Mouse (Mus musculus) heart, postnatal 0 days (tissue): ENCODE results near the gene Pdcd1. TPM values are rescaled to one million over a fixed set of nuclear protein-coding genes. Genes with fewer than 3 reads are reported as not detected.

ENCODE experiments used
- ATAC-seq: fragments of 200-750 bp; cut with Nextera tagmentation; 2 replicates; pipeline ENCODE4 v1.8.0; 2017; ENCODE audit warnings: low read depth, moderate number of reproducible peaks, moderate library complexity; ENCODE audit not compliant: insufficient read depth
- DNase-seq: peaks from one replicate; pipeline ENCODE4 v3.0.0-alpha.2; 2016; ENCODE audit warnings: low spot score
- H3K27ac ChIP-seq: fragments of 300-500 bp; sonication (generic); 2 replicates; pipeline ENCODE4 v1.5.1; 2014; ENCODE audit warnings: low read depth, mild to moderate bottlenecking
- H3K27me3 ChIP-seq: fragments of 300-500 bp; sonication (generic); 2 replicates; pipeline ENCODE4 v1.6.1; 2014; ENCODE audit warnings: low read length, mixed read lengths; ENCODE audit not compliant: control insufficient read depth, insufficient read depth
- H3K36me3 ChIP-seq: fragments of 300-500 bp; sonication (generic); replicated peaks from 2 replicates; pipeline ENCODE4 v1.6.1; 2014; ENCODE audit warnings: low read length, mixed read lengths; ENCODE audit not compliant: control insufficient read depth, insufficient read depth
- H3K4me1 ChIP-seq: fragments of 300-500 bp; sonication (generic); 2 replicates; pipeline ENCODE4 v1.6.1; 2014; ENCODE audit warnings: antibody characterized with exemption; ENCODE audit not compliant: control insufficient read depth, insufficient read depth
- H3K4me2 ChIP-seq: fragments of 300-500 bp; sonication (generic); 2 replicates; pipeline ENCODE4 v1.6.1; 2014; ENCODE audit warnings: low read depth, mild to moderate bottlenecking, low read length, moderate library complexity
- H3K4me3 ChIP-seq: fragments of 300-500 bp; sonication (generic); 2 replicates; pipeline ENCODE4 v1.5.1; 2014; ENCODE audit warnings: low read depth, low read length
- H3K9ac ChIP-seq: fragments of 300-500 bp; sonication (generic); replicated peaks from 2 replicates; pipeline ENCODE4 v1.6.1; 2014; ENCODE audit warnings: low read depth, low read length, mixed read lengths
- H3K9me3 ChIP-seq: fragments of 300-500 bp; sonication (generic); replicated peaks from 2 replicates; pipeline ENCODE4 v1.6.1; 2016; ENCODE audit warnings: low read length; ENCODE audit not compliant: control insufficient read depth
- CTCF ChIP-seq: IDR thresholded peaks from 2 replicates; pipeline ENCODE4 v1.5.1; 2016; ENCODE audit warnings: antibody characterized with exemption, control low read depth, low read depth
- EP300 ChIP-seq: IDR thresholded peaks from 2 replicates; pipeline ENCODE4 v1.6.1; 2016; ENCODE audit warnings: antibody characterized with exemption, low read depth
- WGBS: fragments of 180-500 bp; shearing (Covaris S2); extraction: QIAGEN DNeasy Blood & Tissue Kit; methylation state at CpG from one replicate; pipeline ENCODE4 v1.1.7; 2014; 5-methylcytosine and 5-hydroxymethylcytosine counted together
- polyA plus RNA-seq: library from polyadenylated mRNA; unstranded; fragments of >200 nt; fragmentation: Nextera tagmentation; extraction: Ambion mirVana; gene quantifications from 2 replicates; pipeline ENCODE4 v1.2.1, GENCODE M21; 2015
- total RNA-seq: library from RNA; depleted of rRNA; stranded (reverse); fragments of >200 nt; gene quantifications from 2 replicates; pipeline ENCODE4 v1.2.3, GENCODE M21; 2014; ENCODE audit warnings: low replicate concordance

The Pdcd1 gene
- total and polyA plus RNA-seq, 2 experiments from 2014 or later = 0.10 TPM; not detected in 1

DNA sequence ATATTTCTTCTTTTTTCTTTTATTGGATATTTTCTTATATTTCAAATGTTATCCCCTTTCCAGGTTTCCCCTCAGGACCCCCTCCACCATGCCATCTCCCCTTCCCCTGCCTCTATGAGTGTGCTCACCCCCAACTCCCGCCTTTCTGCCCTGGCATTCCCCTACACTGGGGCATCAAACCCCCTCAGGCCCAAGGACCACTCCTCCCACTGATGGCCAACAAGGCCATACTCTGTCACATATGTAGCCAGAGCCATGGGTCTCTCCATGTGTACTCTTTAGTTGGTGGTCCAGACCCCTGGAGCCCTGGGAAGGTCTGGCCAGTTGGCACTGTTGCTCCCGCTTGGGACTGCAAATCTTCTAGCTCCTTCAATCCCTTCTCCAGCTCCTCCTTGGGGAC, 5.0 kb upstream of the Pdcd1 start:
- H3K4me3 ChIP-seq = no peak overlapping the region
- no peaks in the 10 kb centered on the region for H3K4me1 ChIP-seq
- H3K36me3 ChIP-seq = no peaks in the 10 kb centered on the region
- TF ChIP-seq CTCF (no peak), EP300 (no peak)
- H3K27ac ChIP-seq = no peak overlapping the region
- H3K4me2 ChIP-seq = no peak overlapping the region
- WGBS = 88% methylated on average over 2 of the region's 2 CpGs
- H3K27me3 ChIP-seq = no peaks in the 10 kb centered on the region
- DNase-seq (no peak), ATAC-seq (no peak)
- no peaks in the 10 kb centered on the region for H3K9me3 ChIP-seq
- H3K9ac ChIP-seq = no peak overlapping the region

DNA sequence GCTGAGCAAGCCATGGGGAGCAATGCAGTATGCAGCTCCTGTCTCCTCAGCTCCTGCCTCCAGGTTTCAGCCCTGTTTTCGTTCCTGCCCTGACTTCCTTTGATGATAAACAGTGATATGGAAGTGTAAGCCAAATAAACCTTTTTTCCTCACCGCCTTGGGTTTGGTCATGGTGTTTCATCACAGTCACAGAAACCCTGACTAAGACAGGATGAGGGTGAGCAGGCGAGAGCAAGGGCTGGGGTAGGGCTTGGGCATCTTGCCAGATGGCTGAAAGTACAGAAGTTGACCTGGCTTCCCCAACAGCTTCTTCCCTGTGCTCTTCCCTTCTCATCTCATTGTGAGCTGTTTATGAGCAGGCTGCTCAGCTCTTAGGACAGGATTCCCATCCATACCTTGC, 3.6 kb upstream of the Pdcd1 start:
- H3K27me3 ChIP-seq = no peaks in the 10 kb centered on the region
- H3K36me3 ChIP-seq = no peaks in the 10 kb centered on the region
- H3K9me3 ChIP-seq = no peaks in the 10 kb centered on the region
- no peak overlapping the region for H3K9ac ChIP-seq
- no peaks in the 10 kb centered on the region for H3K4me1 ChIP-seq
- TF ChIP-seq EP300 (no peak), CTCF (no peak)
- H3K4me3 ChIP-seq = no peak overlapping the region
- no peak overlapping the region for H3K4me2 ChIP-seq
- H3K27ac ChIP-seq = no peak overlapping the region
- ATAC-seq = no peak
- WGBS = 35% methylated on average over 3 of the region's 3 CpGs
- DNase-seq = no peak

DNA sequence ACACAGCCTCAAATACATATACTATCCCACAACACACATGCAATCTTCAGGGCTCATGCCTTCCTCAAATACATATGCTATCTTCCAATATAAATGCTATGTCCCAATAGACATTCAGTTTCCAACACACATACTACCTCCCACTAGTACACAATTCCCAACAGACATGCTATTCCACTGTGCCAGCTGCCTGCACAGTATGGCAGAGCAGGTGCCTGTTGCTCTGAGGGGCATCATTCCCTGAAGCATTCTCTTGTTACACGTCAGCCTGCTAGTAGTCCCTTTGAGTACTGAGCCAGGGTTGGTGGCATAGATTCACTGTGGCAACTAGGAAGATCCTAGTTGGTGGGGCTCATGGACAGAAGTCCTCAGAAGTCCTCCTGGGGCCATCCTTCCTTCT, 2.1 kb upstream of the Pdcd1 start:
- H3K4me2 ChIP-seq = no peak overlapping the region
- no peaks in the 10 kb centered on the region for H3K36me3 ChIP-seq
- TF ChIP-seq CTCF (no peak), EP300 (no peak)
- 68% methylated on average over 1 of the region's 1 CpGs for WGBS
- no peak overlapping the region for H3K9ac ChIP-seq
- H3K9me3 ChIP-seq = no peaks in the 10 kb centered on the region
- no peak overlapping the region for H3K27ac ChIP-seq
- no peaks in the 10 kb centered on the region for H3K27me3 ChIP-seq
- no peaks in the 10 kb centered on the region for H3K4me1 ChIP-seq
- no peak overlapping the region for H3K4me3 ChIP-seq
- DNase-seq (no peak), ATAC-seq (no peak)

GRCm38 (mm10) chr1:94053530-94054216, 1.3 kb upstream of the Pdcd1 start:
- Histone ChIP-seq H3K4me1 (no peaks in the 10 kb centered on the region), H3K9ac (no peak overlapping the region), H3K27me3 (no peaks in the 10 kb centered on the region), H3K4me2 (no peak overlapping the region), H3K36me3 (no peaks in the 10 kb centered on the region), H3K4me3 (no peak overlapping the region), H3K27ac (no peak overlapping the region), H3K9me3 (no peaks in the 10 kb centered on the region)
- 51% methylated on average over 7 of the region's 7 CpGs for WGBS
- no peak for ATAC-seq
- DNase-seq = no peak
- no peak for TF ChIP-seq EP300
- no peak for TF ChIP-seq CTCF

DNA sequence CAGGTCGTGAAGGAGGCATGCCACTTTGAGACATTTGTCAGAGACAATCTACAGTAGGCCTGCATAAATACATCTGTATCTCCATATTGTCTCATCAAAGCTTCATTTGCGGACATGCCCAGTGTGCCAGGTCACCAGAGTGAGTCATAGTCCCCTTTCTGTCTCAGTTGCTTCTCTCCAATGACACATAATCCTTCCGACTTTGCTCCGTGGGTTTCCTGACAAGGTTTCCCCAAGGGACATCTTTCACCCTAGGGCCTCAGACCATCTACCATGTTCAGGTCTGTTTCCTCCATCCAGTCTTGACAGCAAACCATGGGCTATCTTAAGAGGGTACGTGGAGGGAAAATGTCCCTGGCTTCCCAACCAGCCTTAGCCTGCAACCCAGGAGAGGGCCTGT, 1.2 kb downstream of the Pdcd1 start:
- Histone ChIP-seq H3K4me3 (no peak overlapping the region), H3K27ac (no peak overlapping the region), H3K9ac (no peak overlapping the region), H3K27me3 (no peaks in the 10 kb centered on the region), H3K4me2 (no peak overlapping the region), H3K36me3 (no peaks in the 10 kb centered on the region), H3K9me3 (no peaks in the 10 kb centered on the region), H3K4me1 (no peaks in the 10 kb centered on the region)
- WGBS = 77% methylated on average over 5 of the region's 5 CpGs
- ATAC-seq (no peak), DNase-seq (no peak)
- TF ChIP-seq CTCF (no peak), EP300 (no peak)

DNA sequence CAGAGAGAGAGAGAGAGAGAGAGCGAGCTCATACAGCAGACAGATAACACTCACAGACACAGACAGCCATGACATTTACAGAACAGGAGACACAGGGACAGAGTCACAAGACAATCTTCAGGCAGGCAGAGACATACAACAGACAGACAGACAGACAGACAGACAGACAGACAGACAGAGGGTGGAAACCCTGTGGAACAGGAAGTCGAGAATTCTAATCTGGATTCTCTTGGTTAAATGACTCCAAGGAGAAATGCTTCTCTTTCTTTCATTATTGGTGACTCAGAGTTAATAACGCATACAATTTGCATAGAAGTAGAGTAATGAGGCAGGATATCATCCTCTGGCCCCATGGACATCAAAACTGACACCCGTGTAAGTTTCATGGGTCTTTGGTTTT, 5.8 kb downstream of the Pdcd1 start:
- Histone ChIP-seq H3K4me1 (no peaks in the 10 kb centered on the region), H3K9ac (no peak overlapping the region), H3K36me3 (no peaks in the 10 kb centered on the region), H3K4me3 (no peak overlapping the region), H3K9me3 (no peaks in the 10 kb centered on the region), H3K4me2 (no peak overlapping the region), H3K27me3 (no peaks in the 10 kb centered on the region), H3K27ac (no peak overlapping the region)
- TF ChIP-seq EP300 (no peak), CTCF (no peak)
- WGBS = 62% methylated on average over 4 of the region's 4 CpGs
- ATAC-seq = no peak
- DNase-seq = no peak
